Mouse (Mus musculus): Measurements from ENCODE around the gene Creb3l4. TPM values are rescaled to one million over a fixed set of nuclear protein-coding genes. Genes with fewer than 3 reads are reported as not detected.
"Not testable (repeated sequence)": the region's sequence is repeated elsewhere in the genome, so short reads cannot be mapped to it uniquely, and the experiment has no call there.

Creb3l4 gene
- 4.8 and 5.3 TPM in 2 replicates for polyA plus RNA-seq (2016; fragmentation: Nextera tagmentation; extraction: Ambion mirVana)

GRCm38 (mm10) chr3:90242984-90243775 lies at the start of gene Creb3l4:
TSS of gene Creb3l4 (minus strand) at chr3:90243512.
- H3K27me3 ChIP-seq, result no peaks in the 10 kb centered on the region
- peak within 1 kb of the TSS; percentile 38; the same call in 1 of the 2 replicates for H3K9ac ChIP-seq
- peak; percentile 57 for ATAC-seq (ENCODE audit: low FRiP score)
- no peaks in the 10 kb centered on the region for H3K36me3 ChIP-seq
- no peaks in the 10 kb centered on the region for H3K9me3 ChIP-seq (replicated peaks)
- H3K4me2 ChIP-seq (replicated peaks), result peak within 1 kb of the TSS; percentile 53
- 1% methylated on average over 19 of the region's 19 CpGs for WGBS
- peak within 1 kb of the TSS; percentile 23 for H3K4me3 ChIP-seq
- H3K27ac ChIP-seq, result no peak within 1 kb of the TSS
- H3K4me1 ChIP-seq, result peaks cover 16% of the 10 kb centered on the region

- peak within 1 kb of the TSS; percentile 88 for H3K4me3 ChIP-seq
- H3K4me1 ChIP-seq, result peaks cover 22% of the 10 kb centered on the region
- no peaks in the 10 kb centered on the region for H3K9me3 ChIP-seq (replicated peaks)
- no peaks in the 10 kb centered on the region for H3K36me3 ChIP-seq
- H3K4me2 ChIP-seq (replicated peaks), result peak within 1 kb of the TSS; percentile 90
- peak; percentile 99 for ATAC-seq (ENCODE audit: low FRiP score)
- H3K27me3 ChIP-seq, result no peaks in the 10 kb centered on the region
- peak within 1 kb of the TSS; percentile 96 for H3K9ac ChIP-seq
- 1% methylated on average over 45 of the region's 47 CpGs for WGBS
- peak within 1 kb of the TSS; percentile 99 for H3K27ac ChIP-seq
Observed at GRCm38 (mm10) chr3:90292345-90293275, 49.3 kb upstream of the Creb3l4 start, which contains the start of gene Gatad2b. TSS of gene Gatad2b (plus strand) at chr3:90293178.

- Histone ChIP-seq H3K36me3 (no peaks in the 10 kb centered on the region), H3K4me3 (peak overlapping the region; percentile 88), H3K27ac (peak overlapping the region; percentile 91), H3K4me1 (peaks cover 22% of the 10 kb centered on the region), H3K27me3 (no peaks in the 10 kb centered on the region), H3K9ac (peak overlapping the region; percentile 69), H3K4me2 (replicated peaks) (peak overlapping the region; percentile 64), H3K9me3 (replicated peaks) (no peaks in the 10 kb centered on the region)
- WGBS, result 40% methylated on average over 2 of the region's 2 CpGs
- no peak for ATAC-seq (ENCODE audit: low FRiP score)
Observed at GRCm38 (mm10) chr3:90291982-90292344, 48.7 kb upstream of the Creb3l4 start.

- no peak for ATAC-seq (ENCODE audit: low FRiP score)
- no peak overlapping the region for H3K9ac ChIP-seq
- H3K9me3 ChIP-seq (replicated peaks), result no peaks in the 10 kb centered on the region
- peaks cover 19% of the 10 kb centered on the region for H3K4me1 ChIP-seq
- no peaks in the 10 kb centered on the region for H3K36me3 ChIP-seq
- H3K27me3 ChIP-seq, result no peaks in the 10 kb centered on the region
- H3K4me2 ChIP-seq (replicated peaks), result no peak overlapping the region
- 69% methylated on average over 1 of the region's 1 CpGs for whole genome bisulfite sequencing
- H3K27ac ChIP-seq, result no peak overlapping the region
- no peak overlapping the region for H3K4me3 ChIP-seq
Observed at GRCm38 (mm10) chr3:90290602-90291001, 47.3 kb upstream of the Creb3l4 start.

GRCm38 (mm10) chr3:90289403-90289802 lies 46.1 kb upstream of the Creb3l4 start:
- H3K4me2 ChIP-seq (replicated peaks); H3K27me3 ChIP-seq; H3K36me3 ChIP-seq; ATAC-seq (ENCODE audit: low FRiP score); H3K4me3 ChIP-seq; H3K27ac ChIP-seq; H3K4me1 ChIP-seq; H3K9ac ChIP-seq; H3K9me3 ChIP-seq (replicated peaks): not testable (repeated sequence)
- 79% methylated on average over 3 of the region's 3 CpGs for WGBS

- Histone ChIP-seq H3K4me3 (no peak overlapping the region), H3K27ac (no peak overlapping the region), H3K9me3 (replicated peaks) (no peaks in the 10 kb centered on the region), H3K4me1 (no peaks in the 10 kb centered on the region), H3K4me2 (replicated peaks) (no peak overlapping the region), H3K9ac (no peak overlapping the region), H3K27me3 (no peaks in the 10 kb centered on the region), H3K36me3 (peaks cover 19% of the 10 kb centered on the region)
- no peak for ATAC-seq (ENCODE audit: low FRiP score)
- WGBS, result 93% methylated on average over 2 of the region's 2 CpGs
Observed at GRCm38 (mm10) chr3:90284150-90284549, 40.8 kb upstream of the Creb3l4 start.

- H3K4me3 ChIP-seq, result no peak overlapping the region
- no peak overlapping the region for H3K27ac ChIP-seq
- H3K9ac ChIP-seq, result no peak overlapping the region
- WGBS, result 89% methylated on average over 9 of the region's 9 CpGs
- no peaks in the 10 kb centered on the region for H3K4me1 ChIP-seq
- H3K27me3 ChIP-seq, result no peaks in the 10 kb centered on the region
- no peak for ATAC-seq (ENCODE audit: low FRiP score)
- H3K36me3 ChIP-seq, result peaks cover 48% of the 10 kb centered on the region
- no peaks in the 10 kb centered on the region for H3K9me3 ChIP-seq (replicated peaks)
- no peak overlapping the region for H3K4me2 ChIP-seq (replicated peaks)
Observed at GRCm38 (mm10) chr3:90280708-90281107, 37.4 kb upstream of the Creb3l4 start.

GRCm38 (mm10) chr3:90279743-90280142 lies 36.4 kb upstream of the Creb3l4 start:
- H3K9me3 ChIP-seq (replicated peaks), result no peaks in the 10 kb centered on the region
- H3K9ac ChIP-seq, result no peak overlapping the region
- no peaks in the 10 kb centered on the region for H3K27me3 ChIP-seq
- no peak overlapping the region for H3K4me3 ChIP-seq
- no peak overlapping the region for H3K4me2 ChIP-seq (replicated peaks)
- H3K36me3 ChIP-seq, result peaks cover 52% of the 10 kb centered on the region
- WGBS, result 96% methylated on average over 7 of the region's 7 CpGs
- no peaks in the 10 kb centered on the region for H3K4me1 ChIP-seq
- no peak overlapping the region for H3K27ac ChIP-seq
- ATAC-seq (ENCODE audit: low FRiP score), result no peak

GRCm38 (mm10) chr3:90279216-90279615 lies 35.9 kb upstream of the Creb3l4 start:
- H3K4me3 ChIP-seq, result no peak overlapping the region
- 92% methylated on average over 9 of the region's 9 CpGs for WGBS
- no peak overlapping the region for H3K27ac ChIP-seq
- no peak for ATAC-seq (ENCODE audit: low FRiP score)
- no peaks in the 10 kb centered on the region for H3K9me3 ChIP-seq (replicated peaks)
- no peaks in the 10 kb centered on the region for H3K27me3 ChIP-seq
- no peaks in the 10 kb centered on the region for H3K4me1 ChIP-seq
- no peak overlapping the region for H3K4me2 ChIP-seq (replicated peaks)
- H3K36me3 ChIP-seq, result peaks cover 52% of the 10 kb centered on the region
- no peak overlapping the region for H3K9ac ChIP-seq

- no peaks in the 10 kb centered on the region for H3K9me3 ChIP-seq (replicated peaks)
- H3K4me3 ChIP-seq, result no peak overlapping the region
- no peaks in the 10 kb centered on the region for H3K4me1 ChIP-seq
- H3K27ac ChIP-seq, result no peak overlapping the region
- peaks cover 61% of the 10 kb centered on the region for H3K36me3 ChIP-seq
- ATAC-seq (ENCODE audit: low FRiP score), result no peak
- 99% methylated on average over 10 of the region's 10 CpGs for WGBS
- no peak overlapping the region for H3K9ac ChIP-seq
- H3K4me2 ChIP-seq (replicated peaks), result no peak overlapping the region
- H3K27me3 ChIP-seq, result no peaks in the 10 kb centered on the region
Observed at GRCm38 (mm10) chr3:90278211-90278610, 34.9 kb upstream of the Creb3l4 start.

- 92% methylated on average over 9 of the region's 9 CpGs for WGBS
Observed at GRCm38 (mm10) chr3:90277793-90278192, 34.5 kb upstream of the Creb3l4 start.

GRCm38 (mm10) chr3:90276858-90277257 lies 33.5 kb upstream of the Creb3l4 start:
- ATAC-seq (ENCODE audit: low FRiP score), result no peak
- WGBS, result 46% methylated on average over 16 of the region's 16 CpGs

More at GRCm38 (mm10) chr3:90277793-90278192, 34.5 kb upstream of the Creb3l4 start:
- no peak overlapping the region for H3K4me2 ChIP-seq (replicated peaks)
- H3K27ac ChIP-seq, result no peak overlapping the region
- no peaks in the 10 kb centered on the region for H3K9me3 ChIP-seq (replicated peaks)
- H3K36me3 ChIP-seq, result peaks cover 64% of the 10 kb centered on the region
- no peak for ATAC-seq (ENCODE audit: low FRiP score)
- H3K9ac ChIP-seq, result no peak overlapping the region
- no peaks in the 10 kb centered on the region for H3K4me1 ChIP-seq
- H3K27me3 ChIP-seq, result no peaks in the 10 kb centered on the region
- H3K4me3 ChIP-seq, result no peak overlapping the region

More at GRCm38 (mm10) chr3:90276858-90277257, 33.5 kb upstream of the Creb3l4 start:
- Histone ChIP-seq H3K4me1 (no peaks in the 10 kb centered on the region), H3K27me3 (no peaks in the 10 kb centered on the region), H3K4me3 (no peak overlapping the region), H3K9me3 (replicated peaks) (no peaks in the 10 kb centered on the region), H3K9ac (no peak overlapping the region), H3K4me2 (replicated peaks) (no peak overlapping the region), H3K36me3 (peaks cover 70% of the 10 kb centered on the region), H3K27ac (no peak overlapping the region)
